Mouse (Mus musculus) embryonic facial prominence, embryonic 11.5 days (tissue): ENCODE measurements at regions not wholly inside any gene's neighbourhood (a gene's known extent, or its start where the extent isn't known, plus 50 kb on each side); places are given as distances from the start of the nearest gene placed in this dataset.
A peak's percentile ranks its signal among the peaks of the same experiment; 100 is the strongest.

Experiments
- ATAC-seq: fragments of 200-750 bp; cut with Nextera tagmentation; replicated peaks from 2 replicates; pipeline ENCODE4 v1.8.0; 2017; ENCODE audit warnings: low read depth; ENCODE audit not compliant: insufficient number of reproducible peaks, low FRiP score, low TSS enrichment
- DNase-seq: peaks from one replicate; pipeline ENCODE4 v3.0.0-alpha.2; 2015; ENCODE audit warnings: low spot score
- H3K27ac ChIP-seq: fragments of 300-500 bp; sonication (generic); replicated peaks from 2 replicates; pipeline ENCODE4 v1.5.1; 2014; ENCODE audit warnings: mild to moderate bottlenecking, low read depth, low read length, control low read depth
- H3K27me3 ChIP-seq: fragments of 300-500 bp; sonication (generic); 2 replicates; pipeline ENCODE4 v1.6.1; 2014; ENCODE audit warnings: mild to moderate bottlenecking, low read length, moderate library complexity, mixed read lengths; ENCODE audit not compliant: control insufficient read depth, insufficient read depth
- H3K36me3 ChIP-seq: fragments of 300-500 bp; sonication (generic); replicated peaks from 2 replicates; pipeline ENCODE4 v1.6.1; 2014; ENCODE audit warnings: low read depth, mild to moderate bottlenecking, low read length, moderate library complexity, mixed read lengths; ENCODE audit not compliant: control insufficient read depth, insufficient read depth
- H3K4me1 ChIP-seq: fragments of 300-500 bp; sonication (generic); 2 replicates; pipeline ENCODE4 v1.6.1; 2014; ENCODE audit warnings: low read length, mixed read lengths; ENCODE audit not compliant: control insufficient read depth, insufficient read depth
- H3K4me2 ChIP-seq: fragments of 300-500 bp; sonication (generic); 2 replicates; pipeline ENCODE4 v1.6.1; 2014; ENCODE audit warnings: low read depth, mild to moderate bottlenecking, control low read depth, low read length, moderate library complexity
- H3K4me3 ChIP-seq: fragments of 300-500 bp; sonication (generic); 2 replicates; pipeline ENCODE4 v1.5.1; 2014; ENCODE audit warnings: low read depth, low read length, control low read depth
- H3K9ac ChIP-seq: fragments of 300-500 bp; sonication (generic); replicated peaks from 2 replicates; pipeline ENCODE4 v1.6.1; 2014; ENCODE audit warnings: mild to moderate bottlenecking, control low read depth, low read length
- H3K9me3 ChIP-seq: fragments of 300-500 bp; sonication (generic); replicated peaks from 2 replicates; pipeline ENCODE4 v1.6.1; 2016; ENCODE audit warnings: mild to moderate bottlenecking, low read length, inconsistent platforms, mixed read lengths; ENCODE audit not compliant: control insufficient read depth
- WGBS: fragments of 180-500 bp; shearing (Covaris S2); extraction: QIAGEN DNeasy Blood & Tissue Kit; methylation state at CpG from one replicate; pipeline ENCODE4 v1.1.7; 2014; 5-methylcytosine and 5-hydroxymethylcytosine counted together

GRCm38 (mm10) chr8:128559004-128559662, 126.3 kb upstream of the Itgb1 start:
- no peaks in the 10 kb centered on the region for H3K4me1 ChIP-seq
- no peak overlapping the region for H3K4me3 ChIP-seq
- ATAC-seq (no peak), DNase-seq (no peak)
- no peaks in the 10 kb centered on the region for H3K27me3 ChIP-seq
- no peak overlapping the region for H3K9ac ChIP-seq
- H3K27ac ChIP-seq: no peak overlapping the region
- H3K4me2 ChIP-seq: no peak overlapping the region
- no peaks in the 10 kb centered on the region for H3K9me3 ChIP-seq
- no peaks in the 10 kb centered on the region for H3K36me3 ChIP-seq
- WGBS: 100% methylated on average over 1 of the region's 1 CpGs

- Histone ChIP-seq H3K4me1 (no peaks in the 10 kb centered on the region), H3K4me2 (no peak overlapping the region), H3K27me3 (no peaks in the 10 kb centered on the region), H3K27ac (no peak overlapping the region), H3K9me3 (no peaks in the 10 kb centered on the region), H3K9ac (no peak overlapping the region), H3K36me3 (no peaks in the 10 kb centered on the region), H3K4me3 (no peak overlapping the region)
- DNase-seq: no peak
- ATAC-seq: no peak
- 75% methylated on average over 2 of the region's 2 CpGs for WGBS
Observed at GRCm38 (mm10) chr8:128560418-128560817, 125.0 kb upstream of the Itgb1 start.

DNA sequence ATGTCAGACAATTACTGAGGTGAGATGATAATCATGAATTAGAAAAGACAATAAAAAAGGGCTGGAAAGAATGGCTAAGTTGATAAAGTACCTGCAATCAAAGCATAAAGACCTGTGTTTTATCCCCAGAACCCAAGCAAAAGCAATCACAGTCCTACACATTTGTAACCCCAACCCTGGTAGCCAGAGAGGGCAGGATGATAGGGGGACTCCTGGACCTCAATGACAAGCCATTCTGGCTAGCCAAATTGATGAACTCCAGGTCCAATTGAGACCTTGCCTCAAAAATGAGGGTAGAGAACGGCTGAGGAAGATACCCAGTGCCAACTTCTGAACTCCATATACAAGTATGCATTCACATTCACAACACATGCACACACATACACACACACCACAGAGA, 124.4 kb upstream of the Itgb1 start:
- no peak overlapping the region for H3K9ac ChIP-seq
- no peaks in the 10 kb centered on the region for H3K9me3 ChIP-seq
- no peak for DNase-seq
- H3K4me3 ChIP-seq: no peak overlapping the region
- no peak for ATAC-seq
- no peaks in the 10 kb centered on the region for H3K36me3 ChIP-seq
- no peak overlapping the region for H3K4me2 ChIP-seq
- 90% methylated on average over 1 of the region's 1 CpGs for WGBS
- H3K27ac ChIP-seq: no peak overlapping the region
- no peaks in the 10 kb centered on the region for H3K27me3 ChIP-seq
- no peaks in the 10 kb centered on the region for H3K4me1 ChIP-seq

DNA sequence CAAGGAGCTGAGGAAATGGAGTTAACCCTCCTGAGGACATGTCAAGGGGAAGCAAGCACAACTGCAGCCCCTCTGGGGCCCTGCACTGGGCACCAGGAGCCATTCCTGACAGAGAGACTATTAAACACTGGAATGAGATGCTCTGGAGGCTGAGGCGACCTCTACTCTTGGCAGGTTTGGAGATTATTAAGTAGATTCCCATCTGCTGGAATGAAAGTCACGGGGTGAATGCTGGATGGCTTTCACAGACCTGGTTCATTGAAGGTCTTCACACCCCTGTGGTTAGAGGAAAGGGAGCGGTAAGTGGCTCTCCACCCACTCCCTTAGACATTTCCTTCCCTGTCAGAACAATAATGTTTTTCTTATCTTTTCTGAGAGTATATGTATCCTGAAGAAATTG, 122.8 kb upstream of the Itgb1 start:
- Histone ChIP-seq H3K9ac (no peak overlapping the region), H3K4me2 (no peak overlapping the region), H3K27me3 (no peaks in the 10 kb centered on the region), H3K36me3 (no peaks in the 10 kb centered on the region), H3K27ac (no peak overlapping the region), H3K4me3 (no peak overlapping the region), H3K4me1 (no peaks in the 10 kb centered on the region), H3K9me3 (no peaks in the 10 kb centered on the region)
- DNase-seq: no peak
- no peak for ATAC-seq
- WGBS: 61% methylated on average over 3 of the region's 3 CpGs

DNA sequence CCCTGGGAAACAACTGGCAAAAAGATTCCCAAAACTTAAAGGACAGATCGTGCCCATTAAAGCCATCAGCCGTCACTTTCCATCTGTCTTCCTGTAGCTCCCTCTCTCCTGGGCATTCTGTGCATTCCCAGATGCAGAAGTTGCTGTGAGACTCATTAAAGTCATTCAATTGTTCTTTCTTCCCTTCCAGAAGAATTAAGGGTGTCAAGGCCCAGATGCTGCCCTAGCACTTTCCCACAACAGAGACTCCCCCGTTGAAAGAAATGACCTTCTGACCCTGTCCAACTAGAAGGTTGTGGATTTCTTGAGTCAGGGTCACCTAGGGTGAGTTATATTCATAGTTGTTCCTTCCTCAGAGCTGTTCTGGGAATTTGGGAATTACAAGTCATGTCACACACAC, 121.7 kb upstream of the Itgb1 start:
- H3K27ac ChIP-seq: no peak overlapping the region
- H3K36me3 ChIP-seq: no peaks in the 10 kb centered on the region
- no peak overlapping the region for H3K4me2 ChIP-seq
- H3K9me3 ChIP-seq: no peaks in the 10 kb centered on the region
- DNase-seq (no peak), ATAC-seq (no peak)
- no peak overlapping the region for H3K9ac ChIP-seq
- no peaks in the 10 kb centered on the region for H3K4me1 ChIP-seq
- WGBS: 33% methylated on average over 3 of the region's 3 CpGs
- H3K4me3 ChIP-seq: no peak overlapping the region
- no peaks in the 10 kb centered on the region for H3K27me3 ChIP-seq

DNA sequence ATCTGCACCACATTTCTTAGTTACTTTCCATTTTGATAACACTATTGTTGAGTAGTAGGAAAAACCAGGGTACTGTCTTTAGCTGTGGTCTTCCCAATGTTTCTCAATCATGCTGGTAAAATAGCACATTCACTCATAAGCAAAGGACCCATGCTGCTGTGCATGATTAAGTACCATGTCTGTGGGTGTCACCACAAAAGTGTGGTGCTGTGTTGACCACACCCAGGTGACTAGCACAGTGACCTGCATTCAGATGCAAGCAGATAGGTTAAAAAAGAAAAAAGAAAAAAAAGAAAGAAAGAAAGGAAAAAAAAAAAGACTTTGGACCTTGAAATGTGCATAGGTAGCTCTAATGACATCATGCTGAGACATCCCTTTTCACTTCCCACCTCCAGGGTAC, 113.2 kb upstream of the Itgb1 start:
- Histone ChIP-seq H3K9ac (no peak overlapping the region), H3K27ac (no peak overlapping the region), H3K4me1 (no peaks in the 10 kb centered on the region), H3K36me3 (no peaks in the 10 kb centered on the region), H3K9me3 (no peaks in the 10 kb centered on the region), H3K27me3 (no peaks in the 10 kb centered on the region), H3K4me3 (no peak overlapping the region), H3K4me2 (no peak overlapping the region)
- no peak for ATAC-seq
- no peak for DNase-seq

GRCm38 (mm10) chr8:128594114-128594513, 91.3 kb upstream of the Itgb1 start:
- Histone ChIP-seq H3K4me2 (no peak overlapping the region), H3K27me3 (no peaks in the 10 kb centered on the region), H3K9me3 (no peaks in the 10 kb centered on the region), H3K36me3 (no peaks in the 10 kb centered on the region), H3K4me1 (no peaks in the 10 kb centered on the region), H3K27ac (no peak overlapping the region), H3K4me3 (no peak overlapping the region), H3K9ac (no peak overlapping the region)
- WGBS: 71% methylated on average over 2 of the region's 2 CpGs
- DNase-seq: no peak
- no peak for ATAC-seq

- ATAC-seq (no peak), DNase-seq (peak; percentile 6)
- H3K36me3 ChIP-seq: no peaks in the 10 kb centered on the region
- no peak overlapping the region for H3K27ac ChIP-seq
- H3K4me1 ChIP-seq: no peaks in the 10 kb centered on the region
- H3K27me3 ChIP-seq: no peaks in the 10 kb centered on the region
- no peak overlapping the region for H3K9ac ChIP-seq
- WGBS: 13% methylated on average over 1 of the region's 1 CpGs
- no peaks in the 10 kb centered on the region for H3K9me3 ChIP-seq
- no peak overlapping the region for H3K4me3 ChIP-seq
- H3K4me2 ChIP-seq: no peak overlapping the region
Observed at GRCm38 (mm10) chr8:128594780-128595179, 90.7 kb upstream of the Itgb1 start.
